Mouse (Mus musculus) cerebellum, adult 2 months (tissue): ENCODE measurements around the gene Arpc1b.

Source experiments
- CTCF ChIP-seq: fragments of 200-500 bp; IDR thresholded peaks from 2 replicates; pipeline ENCODE4 v1.5.1; 2011; ENCODE audit warnings: low read depth, mild to moderate bottlenecking, control low read depth, low read length, moderate library complexity, borderline replicate concordance; ENCODE audit not compliant: insufficient read depth
- POLR2A ChIP-seq: fragments of 200-500 bp; IDR thresholded peaks from 2 replicates; pipeline ENCODE4 v1.6.1; 2011; ENCODE audit warnings: low read length, control low read depth, borderline replicate concordance; ENCODE audit not compliant: insufficient read depth

- TF ChIP-seq CTCF (peak; percentile 77), POLR2A (no peak)
Observed at GRCm38 (mm10) chr5:145069707-145070106, 44.3 kb upstream of the Arpc1b start.
